Mouse (Mus musculus) testis, adult 2 months (tissue): ENCODE results near the gene Serbp1.

Experiments
- CTCF ChIP-seq: fragments of 200-500 bp; IDR thresholded peaks from 2 replicates; pipeline ENCODE4 v1.5.1; 2012; ENCODE audit warnings: low read depth, mild to moderate bottlenecking, inconsistent platforms, low read length, moderate library complexity; ENCODE audit not compliant: control insufficient read depth, insufficient read depth, insufficient replicate concordance
- POLR2A ChIP-seq: fragments of 200-500 bp; IDR thresholded peaks from 2 replicates; pipeline ENCODE4 v1.6.1; 2012; ENCODE audit warnings: low read depth, mild to moderate bottlenecking, inconsistent platforms, low read length, moderate library complexity; ENCODE audit not compliant: control insufficient read depth

GRCm38 (mm10) chr6:67308994-67309393 lies 71.0 kb downstream of the Serbp1 start:
- TF ChIP-seq CTCF (no peak), POLR2A (no peak)
